Mouse (Mus musculus) limb, embryonic 12.5 days (tissue): ENCODE results near the gene Tpm3. TPM values are rescaled to one million over a fixed set of nuclear protein-coding genes. Genes with fewer than 3 reads are reported as not detected.

Source experiments
- ATAC-seq: fragments of 200-750 bp; cut with Nextera tagmentation; 2 replicates; pipeline ENCODE4 v1.8.0; 2017; ENCODE audit warnings: low read depth, moderate TSS enrichment; ENCODE audit not compliant: insufficient number of reproducible peaks, insufficient read depth, low FRiP score, low TSS enrichment
- H3K27ac ChIP-seq: fragments of 300-500 bp; sonication (generic); 2 replicates; pipeline ENCODE4 v1.5.1; 2016; ENCODE audit warnings: mild to moderate bottlenecking, moderate library complexity
- H3K27me3 ChIP-seq: fragments of 300-500 bp; sonication (generic); 2 replicates; pipeline ENCODE4 v1.6.1; 2016; ENCODE audit warnings: mild to moderate bottlenecking, moderate library complexity
- H3K36me3 ChIP-seq: fragments of 300-500 bp; sonication (generic); 2 replicates; pipeline ENCODE4 v1.6.1; 2016; ENCODE audit warnings: mild to moderate bottlenecking, moderate library complexity
- H3K4me1 ChIP-seq: fragments of 300-500 bp; sonication (generic); replicated peaks from 2 replicates; pipeline ENCODE4 v1.6.1; 2016
- H3K4me2 ChIP-seq: fragments of 300-500 bp; sonication (generic); 2 replicates; pipeline ENCODE4 v1.6.1; 2016; ENCODE audit warnings: mild to moderate bottlenecking, moderate library complexity
- H3K4me3 ChIP-seq: fragments of 300-500 bp; sonication (generic); replicated peaks from 2 replicates; pipeline ENCODE4 v1.5.1; 2016; ENCODE audit warnings: mild to moderate bottlenecking
- H3K9ac ChIP-seq: fragments of 300-500 bp; sonication (generic); replicated peaks from 2 replicates; pipeline ENCODE4 v1.6.1; 2016; ENCODE audit warnings: mild to moderate bottlenecking, moderate library complexity
- H3K9me3 ChIP-seq: fragments of 300-500 bp; sonication (generic); 2 replicates; pipeline ENCODE4 v1.6.1; 2016; ENCODE audit warnings: mild to moderate bottlenecking, moderate library complexity
- WGBS: fragments of 180-500 bp; shearing (Covaris S2); methylation state at CpG from one replicate; pipeline ENCODE4 v1.1.7; 2016; 5-methylcytosine and 5-hydroxymethylcytosine counted together
- polyA plus RNA-seq: library from polyadenylated mRNA; unstranded; fragments of >200 nt; fragmentation: Nextera tagmentation; extraction: Ambion mirVana; gene quantifications from 2 replicates; pipeline ENCODE4 v1.2.1, GENCODE M21; 2016

The Tpm3 gene
- polyA plus RNA-seq, 1 experiment from 2014 or later: 518 TPM

GRCm38 (mm10) chr3:90085281-90085680 is 12.8 kb downstream of the Tpm3 start:
- WGBS: 91% methylated on average over 6 of the region's 6 CpGs
- Histone ChIP-seq H3K36me3 (peaks cover 56% of the 10 kb centered on the region), H3K4me1 (peaks cover 35% of the 10 kb centered on the region), H3K27me3 (no peaks in the 10 kb centered on the region), H3K4me3 (no peak overlapping the region), H3K9me3 (no peaks in the 10 kb centered on the region), H3K9ac (no peak overlapping the region), H3K4me2 (no peak overlapping the region), H3K27ac (no peak overlapping the region)
- no peak for ATAC-seq

GRCm38 (mm10) chr3:90086068-90086467 is 13.6 kb downstream of the Tpm3 start:
- H3K4me2 ChIP-seq: no peak overlapping the region
- peaks cover 64% of the 10 kb centered on the region for H3K36me3 ChIP-seq
- H3K4me3 ChIP-seq: no peak overlapping the region
- H3K4me1 ChIP-seq: peaks cover 33% of the 10 kb centered on the region
- no peak overlapping the region for H3K9ac ChIP-seq
- H3K27me3 ChIP-seq: no peaks in the 10 kb centered on the region
- WGBS: 94% methylated on average over 5 of the region's 5 CpGs
- H3K27ac ChIP-seq: no peak overlapping the region
- no peaks in the 10 kb centered on the region for H3K9me3 ChIP-seq
- ATAC-seq: no peak

GRCm38 (mm10) chr3:90088617-90089016 is 16.2 kb downstream of the Tpm3 start:
- Histone ChIP-seq H3K4me1 (peaks cover 9% of the 10 kb centered on the region), H3K4me3 (no peak overlapping the region), H3K27ac (no peak overlapping the region), H3K27me3 (no peaks in the 10 kb centered on the region), H3K9ac (no peak overlapping the region), H3K36me3 (peaks cover 87% of the 10 kb centered on the region), H3K9me3 (no peaks in the 10 kb centered on the region), H3K4me2 (no peak overlapping the region)
- WGBS: 94% methylated on average over 2 of the region's 2 CpGs
- no peak for ATAC-seq

- no peaks in the 10 kb centered on the region for H3K4me1 ChIP-seq
- H3K9ac ChIP-seq: no peak overlapping the region
- 87% methylated on average over 6 of the region's 6 CpGs for WGBS
- H3K9me3 ChIP-seq: no peaks in the 10 kb centered on the region
- no peak overlapping the region for H3K27ac ChIP-seq
- H3K27me3 ChIP-seq: no peaks in the 10 kb centered on the region
- no peak overlapping the region for H3K4me2 ChIP-seq
- H3K4me3 ChIP-seq: no peak overlapping the region
- peaks cover 97% of the 10 kb centered on the region for H3K36me3 ChIP-seq
- ATAC-seq: no peak
Observed at GRCm38 (mm10) chr3:90090892-90091291, 18.4 kb downstream of the Tpm3 start.

- Histone ChIP-seq H3K36me3 (peaks cover 95% of the 10 kb centered on the region), H3K4me1 (no peaks in the 10 kb centered on the region), H3K27me3 (no peaks in the 10 kb centered on the region), H3K9me3 (no peaks in the 10 kb centered on the region), H3K4me3 (no peak overlapping the region), H3K9ac (no peak overlapping the region), H3K27ac (no peak overlapping the region), H3K4me2 (no peak overlapping the region)
- no peak for ATAC-seq
- WGBS: 96% methylated on average over 3 of the region's 3 CpGs
Observed at GRCm38 (mm10) chr3:90094453-90094852, 22.0 kb downstream of the Tpm3 start.

- Histone ChIP-seq H3K9me3 (no peaks in the 10 kb centered on the region), H3K4me3 (no peak overlapping the region), H3K36me3 (peaks cover 83% of the 10 kb centered on the region), H3K4me2 (no peak overlapping the region), H3K4me1 (no peaks in the 10 kb centered on the region), H3K27ac (no peak overlapping the region), H3K9ac (no peak overlapping the region), H3K27me3 (no peaks in the 10 kb centered on the region)
- no peak for ATAC-seq
- WGBS: 87% methylated on average over 5 of the region's 5 CpGs
Observed at GRCm38 (mm10) chr3:90097928-90098327, 25.5 kb downstream of the Tpm3 start.

GRCm38 (mm10) chr3:90101010-90101409 is 28.6 kb downstream of the Tpm3 start:
- Histone ChIP-seq H3K4me1 (no peaks in the 10 kb centered on the region), H3K4me3 (no peak overlapping the region), H3K36me3 (peaks cover 53% of the 10 kb centered on the region), H3K27me3 (no peaks in the 10 kb centered on the region), H3K9me3 (no peaks in the 10 kb centered on the region), H3K27ac (no peak overlapping the region; the same call in 1 of the 2 replicates), H3K9ac (no peak overlapping the region), H3K4me2 (no peak overlapping the region)
- ATAC-seq: no peak
- WGBS: 92% methylated on average over 3 of the region's 3 CpGs

GRCm38 (mm10) chr3:90101673-90102072 is 29.2 kb downstream of the Tpm3 start:
- ATAC-seq: no peak
- H3K27me3 ChIP-seq: no peaks in the 10 kb centered on the region
- no peak overlapping the region for H3K27ac ChIP-seq
- no peaks in the 10 kb centered on the region for H3K4me1 ChIP-seq
- WGBS: 97% methylated on average over 2 of the region's 2 CpGs
- H3K4me2 ChIP-seq: no peak overlapping the region
- no peaks in the 10 kb centered on the region for H3K9me3 ChIP-seq
- no peak overlapping the region for H3K4me3 ChIP-seq
- no peak overlapping the region for H3K9ac ChIP-seq
- peaks cover 48% of the 10 kb centered on the region for H3K36me3 ChIP-seq

- Histone ChIP-seq H3K27me3 (no peaks in the 10 kb centered on the region), H3K4me1 (no peaks in the 10 kb centered on the region), H3K4me2 (no peak overlapping the region), H3K4me3 (no peak overlapping the region), H3K27ac (no peak overlapping the region), H3K9me3 (no peaks in the 10 kb centered on the region), H3K36me3 (peaks cover 43% of the 10 kb centered on the region), H3K9ac (no peak overlapping the region)
- 49% methylated on average over 2 of the region's 2 CpGs for WGBS
- no peak for ATAC-seq
Observed at GRCm38 (mm10) chr3:90102239-90102638, 29.8 kb downstream of the Tpm3 start.

- WGBS: 81% methylated on average over 2 of the region's 2 CpGs
- no peaks in the 10 kb centered on the region for H3K4me1 ChIP-seq
- no peak for ATAC-seq
- H3K36me3 ChIP-seq: peaks cover 34% of the 10 kb centered on the region
- no peak overlapping the region for H3K4me3 ChIP-seq
- H3K9me3 ChIP-seq: no peaks in the 10 kb centered on the region
- H3K27me3 ChIP-seq: no peaks in the 10 kb centered on the region
- no peak overlapping the region for H3K9ac ChIP-seq
- no peak overlapping the region for H3K4me2 ChIP-seq
- H3K27ac ChIP-seq: no peak overlapping the region
Observed at GRCm38 (mm10) chr3:90103176-90103575, 30.7 kb downstream of the Tpm3 start.

GRCm38 (mm10) chr3:90103938-90104337 is 31.5 kb downstream of the Tpm3 start, which contains the start of gene Nup210l:
TSS of gene Nup210l (plus strand) at chr3:90104132.
- no peaks in the 10 kb centered on the region for H3K27me3 ChIP-seq
- H3K27ac ChIP-seq: no peak within 1 kb of the TSS
- H3K4me3 ChIP-seq: no peak within 1 kb of the TSS
- ATAC-seq: no peak
- no peaks in the 10 kb centered on the region for H3K4me1 ChIP-seq
- H3K9me3 ChIP-seq: no peaks in the 10 kb centered on the region
- H3K4me2 ChIP-seq: no peak within 1 kb of the TSS
- peaks cover 27% of the 10 kb centered on the region for H3K36me3 ChIP-seq
- WGBS: 84% methylated on average over 13 of the region's 13 CpGs
- no peak within 1 kb of the TSS for H3K9ac ChIP-seq

GRCm38 (mm10) chr3:90111706-90112105 is 39.3 kb downstream of the Tpm3 start:
- Histone ChIP-seq H3K4me3 (no peak overlapping the region), H3K27ac (no peak overlapping the region), H3K27me3 (no peaks in the 10 kb centered on the region), H3K4me2 (no peak overlapping the region), H3K9me3 (no peaks in the 10 kb centered on the region), H3K36me3 (no peaks in the 10 kb centered on the region), H3K4me1 (no peaks in the 10 kb centered on the region), H3K9ac (no peak overlapping the region)
- WGBS: 87% methylated on average over 2 of the region's 2 CpGs
- no peak for ATAC-seq
